Mouse (Mus musculus) layer of hippocampus, adult 11-12 months (tissue): ENCODE results near the gene Lgsn.
A peak's percentile ranks its signal among the peaks of the same experiment; 100 is the strongest.

Experiments
- DNase-seq: peaks from one replicate; pipeline ENCODE4 v3.0.0; 2022; ENCODE audit warnings: low spot score

The Lgsn gene

GRCm38 (mm10) chr1:31220599-31221250 lies 44.5 kb downstream of the Lgsn start:
- DNase-seq: peak; percentile 6

- DNase-seq: no peak
These were observed 46.4 kb downstream of the Lgsn start, which contains the start of the genes 4931428L18Rik and Pih1d3 for GRCm38 (mm10) chr1:31222564-31222963. TSS of gene 4931428L18Rik (minus strand) at chr1:31222684. TSS of gene Pih1d3 (plus strand) at chr1:31222838.

- peak; percentile 35 for DNase-seq
These were observed 57.3 kb downstream of the Lgsn start for GRCm38 (mm10) chr1:31233319-31234036.
